Mouse (Mus musculus) olfactory bulb, adult 2 months (tissue): ENCODE measurements around the gene Gas7. TPM values are rescaled to one million over a fixed set of nuclear protein-coding genes. Genes with fewer than 3 reads are reported as not detected.

ENCODE experiments used
- H3K27ac ChIP-seq: fragments of 200-500 bp; 2 replicates; pipeline ENCODE4 v1.5.1; 2012; ENCODE audit warnings: low read depth, low read length; ENCODE audit not compliant: insufficient read depth
- H3K4me1 ChIP-seq: fragments of 200-500 bp; 2 replicates; pipeline ENCODE4 v1.6.1; 2012; ENCODE audit warnings: low read length; ENCODE audit not compliant: control insufficient read depth, insufficient read depth
- H3K4me3 ChIP-seq: fragments of 200-500 bp; 2 replicates; pipeline ENCODE4 v1.5.1; 2012; ENCODE audit warnings: mild to moderate bottlenecking, low read depth, low read length, moderate library complexity; ENCODE audit not compliant: insufficient read depth
- CTCF ChIP-seq: fragments of 200-500 bp; IDR thresholded peaks from 2 replicates; pipeline ENCODE4 v1.5.1; 2012; ENCODE audit warnings: low read depth, mild to moderate bottlenecking, low read length, moderate library complexity; ENCODE audit not compliant: insufficient read depth
- POLR2A ChIP-seq: fragments of 200-500 bp; IDR thresholded peaks from 2 replicates; pipeline ENCODE4 v1.6.1; 2012; ENCODE audit warnings: mild to moderate bottlenecking, low read depth, low read length, moderate library complexity; ENCODE audit not compliant: insufficient read depth
- WGBS: fragments of 180-500 bp; shearing (Covaris S2); methylation state at CpG from one replicate; pipeline ENCODE4 v1.1.7; 2018; 5-methylcytosine and 5-hydroxymethylcytosine counted together
- polyA plus RNA-seq: library from polyadenylated mRNA; stranded (reverse); fragments of >200 nt; gene quantifications from 2 replicates; pipeline ENCODE4 v1.2.4, GENCODE M21; 2012; ENCODE audit warnings: low replicate concordance; ENCODE audit not compliant: missing spikeins, insufficient read depth, insufficient read length

Gas7 gene
- polyA plus RNA-seq, 1 experiment: not detected

DNA sequence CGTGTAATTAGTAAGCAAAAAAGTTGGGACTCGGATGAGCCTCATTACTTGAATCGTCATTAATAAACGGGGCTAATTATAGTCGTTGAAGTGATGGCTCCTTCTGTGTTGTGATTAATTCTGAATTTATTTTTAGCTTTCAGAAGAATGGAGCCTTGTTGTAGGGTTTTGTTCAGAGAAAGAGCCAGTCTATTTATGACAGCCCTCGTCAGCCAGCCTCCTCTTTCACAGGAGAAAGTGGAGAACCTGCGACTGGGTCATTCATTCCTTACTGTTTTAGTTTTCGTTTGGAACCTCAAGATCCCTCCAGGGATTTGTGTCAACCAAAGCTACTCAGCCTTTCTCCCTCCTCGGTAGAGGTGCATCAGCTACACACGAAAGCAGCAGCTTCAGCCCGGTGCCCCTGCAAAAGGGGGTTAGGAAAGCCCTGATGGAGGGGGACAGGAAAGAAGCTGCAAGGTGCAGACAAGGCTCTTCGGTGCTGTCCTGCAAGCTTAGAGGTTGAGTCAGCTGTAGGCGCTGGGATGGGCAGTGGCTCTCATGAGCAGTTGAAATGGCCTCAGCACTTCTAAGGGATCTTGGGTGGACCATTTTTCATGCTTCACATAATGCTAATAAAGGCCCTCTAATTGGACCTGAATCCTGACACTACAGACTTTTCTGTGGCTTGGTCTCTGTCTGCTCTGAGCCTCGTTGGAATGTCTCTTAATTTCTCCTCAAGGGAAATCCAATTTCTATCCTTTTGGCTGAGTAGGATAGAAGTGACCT is 10.0 kb upstream of the Gas7 start:
- no peak for TF ChIP-seq POLR2A
- TF ChIP-seq CTCF: no peak
- H3K4me1 ChIP-seq: peaks cover 6% of the 10 kb centered on the region
- H3K4me3 ChIP-seq: no peak overlapping the region
- no peak overlapping the region for H3K27ac ChIP-seq
- WGBS: 26% methylated on average over 14 of the region's 14 CpGs

DNA sequence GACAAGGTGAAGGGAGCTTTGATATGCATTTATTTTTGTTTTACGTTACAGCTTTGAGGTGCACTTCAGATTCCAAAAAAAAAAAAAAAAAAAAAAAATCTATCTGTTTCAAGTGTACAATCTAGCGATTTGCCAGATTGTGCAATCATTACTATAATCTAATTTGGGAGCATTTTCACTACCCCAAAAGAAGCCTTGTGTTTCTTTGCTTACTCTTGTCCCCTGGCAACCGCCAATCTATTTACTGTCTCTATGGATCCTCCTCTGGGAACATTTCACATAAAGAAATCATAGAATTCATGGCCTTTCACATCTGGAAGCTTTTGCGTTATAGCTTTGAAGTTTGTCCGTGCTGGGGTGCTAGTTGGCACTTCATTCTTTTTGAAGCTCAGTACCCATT is 3.7 kb upstream of the Gas7 start:
- Histone ChIP-seq H3K4me3 (no peak overlapping the region), H3K27ac (no peak overlapping the region), H3K4me1 (peaks cover 16% of the 10 kb centered on the region)
- no peak for TF ChIP-seq POLR2A
- no peak for TF ChIP-seq CTCF
- 90% methylated on average over 5 of the region's 5 CpGs for WGBS

DNA sequence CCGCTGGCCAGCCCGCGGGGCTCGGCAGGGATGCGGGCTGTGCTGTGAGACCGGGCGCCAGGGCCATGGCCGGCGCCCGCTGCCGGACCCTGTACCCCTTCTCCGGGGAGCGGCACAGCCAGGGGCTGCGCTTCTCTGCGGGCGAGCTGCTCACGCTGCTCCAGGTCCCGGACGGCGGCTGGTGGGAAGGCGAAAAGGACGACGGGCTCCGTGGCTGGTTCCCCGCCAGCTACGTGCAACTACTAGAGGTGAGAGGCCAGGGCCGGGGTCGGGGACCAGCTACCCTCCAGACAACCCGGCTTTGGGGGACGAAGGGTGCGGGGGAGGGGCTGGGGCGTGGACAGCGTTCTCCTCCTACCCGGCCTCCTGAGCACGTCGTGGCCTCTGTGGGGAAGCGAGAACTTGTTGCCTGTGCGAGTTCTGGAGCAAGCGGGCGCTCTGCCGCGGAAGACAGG is 317 bp downstream of the Gas7 start:
- no peak for TF ChIP-seq CTCF
- TF ChIP-seq POLR2A: no peak
- Histone ChIP-seq H3K4me3 (peak overlapping the region; percentile 53), H3K4me1 (peaks cover 16% of the 10 kb centered on the region), H3K27ac (no peak overlapping the region)
- 4% methylated on average over 42 of the region's 42 CpGs for WGBS

DNA sequence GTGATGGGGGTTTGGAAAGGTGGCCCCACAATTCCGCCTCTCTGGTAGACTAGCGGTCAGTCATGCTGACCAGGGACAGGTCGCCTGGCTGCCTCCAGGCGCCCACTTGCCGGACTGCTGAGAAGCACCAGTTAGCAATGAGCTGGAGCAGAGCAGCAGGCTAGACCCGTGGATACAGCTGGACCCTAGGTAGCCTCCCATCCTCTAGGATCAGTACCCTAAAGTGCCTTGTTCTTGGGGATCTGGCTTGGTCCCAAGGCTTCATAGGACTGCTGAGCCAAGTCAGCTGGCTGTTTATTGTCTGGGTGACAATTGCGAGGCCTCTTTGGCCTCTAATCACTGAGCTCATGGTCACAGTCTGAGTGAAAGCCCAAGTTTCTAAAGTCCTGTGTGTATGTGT is 792 bp downstream of the Gas7 start:
- no peak for TF ChIP-seq CTCF
- no peak for TF ChIP-seq POLR2A

DNA sequence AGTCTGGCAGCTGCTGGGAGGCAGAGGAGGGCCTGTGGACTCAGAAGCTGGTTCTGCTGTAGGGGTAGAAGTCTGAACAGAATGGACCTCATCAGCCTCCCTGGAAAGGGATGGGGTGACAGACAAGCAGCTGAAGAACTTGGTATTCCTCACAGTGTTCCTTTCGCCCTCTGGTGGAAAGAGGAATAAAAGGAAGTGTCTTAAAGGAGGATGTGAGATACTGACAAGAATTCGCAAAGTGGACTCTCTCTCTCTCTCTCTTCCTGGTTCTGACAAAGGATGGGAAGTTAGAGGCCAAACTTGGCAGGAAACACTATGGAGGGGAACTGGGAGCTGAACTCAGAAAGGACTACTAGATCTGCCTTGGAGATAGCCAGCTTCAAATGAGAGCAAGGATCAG is 2.9 kb downstream of the Gas7 start:
- 56% methylated on average over 2 of the region's 2 CpGs for WGBS
- Histone ChIP-seq H3K4me3 (no peak overlapping the region), H3K27ac (no peak overlapping the region), H3K4me1 (peaks cover 16% of the 10 kb centered on the region)
- no peak for TF ChIP-seq CTCF
- no peak for TF ChIP-seq POLR2A

More for the DNA sequence above, 792 bp downstream of the Gas7 start:
- Histone ChIP-seq H3K4me3 (peak overlapping the region; percentile 53), H3K4me1 (peaks cover 16% of the 10 kb centered on the region), H3K27ac (no peak overlapping the region)
- WGBS: 45% methylated on average over 7 of the region's 7 CpGs

DNA sequence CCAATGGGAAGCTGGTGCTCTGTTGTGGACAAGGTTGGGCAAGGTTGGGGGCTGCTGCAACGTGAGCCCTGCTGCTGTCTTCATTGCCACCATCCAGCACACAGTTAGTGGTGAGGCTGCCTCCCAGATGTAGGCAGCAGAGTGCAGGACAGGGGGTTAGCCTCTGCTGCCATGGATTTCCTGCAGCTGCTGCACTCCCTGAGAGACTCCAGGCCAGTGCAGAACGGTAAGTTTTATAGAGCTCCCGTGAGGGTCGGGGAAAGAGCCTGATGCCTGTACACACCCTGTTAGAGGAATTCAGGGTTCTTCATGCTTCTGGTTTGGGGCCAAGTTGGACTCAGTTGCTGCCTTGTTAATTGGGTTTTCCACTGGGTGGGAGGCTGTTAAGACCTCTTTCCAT is 11.9 kb downstream of the Gas7 start:
- TF ChIP-seq POLR2A (no peak), CTCF (no peak)
- no peak overlapping the region for H3K4me3 ChIP-seq
- H3K4me1 ChIP-seq: peaks cover 7% of the 10 kb centered on the region
- WGBS: 52% methylated on average over 4 of the region's 4 CpGs
- H3K27ac ChIP-seq: no peak overlapping the region

DNA sequence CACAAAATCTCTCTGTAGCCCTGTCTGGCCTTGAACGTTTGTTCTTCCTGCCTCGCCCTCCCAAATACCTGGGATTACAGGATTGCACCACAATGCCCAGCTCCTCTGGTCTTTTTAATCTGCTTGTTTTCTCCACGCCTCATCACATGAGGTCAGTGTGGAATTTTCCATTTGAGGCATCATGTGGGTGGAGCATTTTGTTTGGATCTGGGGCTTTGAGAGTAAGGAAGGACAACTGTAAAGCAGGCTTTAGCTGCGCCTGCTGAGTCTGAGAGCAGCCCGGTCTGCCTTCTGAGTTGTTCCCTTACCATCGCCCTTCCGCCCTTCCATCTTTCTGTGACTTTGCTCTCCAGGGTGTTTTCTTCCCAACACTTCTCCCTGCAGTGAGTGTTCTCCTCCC is 13.6 kb downstream of the Gas7 start:
- no peak for TF ChIP-seq CTCF
- TF ChIP-seq POLR2A: no peak
- peaks cover 7% of the 10 kb centered on the region for H3K4me1 ChIP-seq
- no peak overlapping the region for H3K27ac ChIP-seq
- no peak overlapping the region for H3K4me3 ChIP-seq
- 87% methylated on average over 7 of the region's 7 CpGs for WGBS

DNA sequence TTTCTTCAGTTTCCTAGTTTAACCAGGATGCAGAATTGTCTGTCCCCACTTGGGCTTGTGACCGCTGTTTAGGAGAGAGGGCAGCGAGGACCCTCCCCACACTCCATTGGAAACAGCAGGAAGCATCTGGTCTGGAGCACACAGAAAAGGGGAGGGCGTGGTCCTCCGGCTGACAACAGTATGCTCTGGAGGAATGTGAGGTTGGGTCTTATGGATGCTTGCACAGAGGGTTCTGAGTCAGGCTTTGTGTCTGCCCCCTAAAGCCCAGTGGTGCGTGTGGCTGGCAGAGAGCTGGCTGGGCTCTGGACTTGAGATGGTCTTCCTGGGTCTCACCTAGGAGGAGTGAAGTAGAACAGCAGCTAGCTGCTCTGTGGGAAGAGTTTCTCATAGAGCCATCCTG is 19.4 kb downstream of the Gas7 start:
- H3K27ac ChIP-seq: no peak overlapping the region
- TF ChIP-seq POLR2A (no peak), CTCF (no peak)
- WGBS: 82% methylated on average over 5 of the region's 5 CpGs
- no peak overlapping the region for H3K4me3 ChIP-seq
- peaks cover 2% of the 10 kb centered on the region; the same call in 1 of the 2 replicates for H3K4me1 ChIP-seq

DNA sequence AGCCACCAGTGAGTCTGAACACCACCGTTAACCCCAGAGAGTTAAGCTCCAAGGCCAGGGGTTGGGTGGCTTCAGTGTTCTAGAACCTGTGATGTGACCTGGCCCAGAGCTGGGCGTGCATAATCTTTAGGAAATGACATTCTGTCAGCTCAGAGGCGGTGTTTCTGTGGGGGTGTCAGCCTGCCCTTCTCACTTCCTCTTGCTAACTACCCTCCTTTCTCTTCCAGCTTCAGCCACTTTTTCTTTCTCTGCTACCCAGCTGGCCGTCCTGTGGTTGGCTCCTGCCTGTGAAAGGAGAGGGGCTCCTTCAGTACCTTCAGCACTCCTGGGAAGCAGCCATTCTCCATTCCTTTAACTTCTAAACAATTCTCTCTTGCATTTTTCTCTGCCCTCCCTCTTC is 24.3 kb downstream of the Gas7 start:
- H3K27ac ChIP-seq: no peak overlapping the region
- 83% methylated on average over 4 of the region's 4 CpGs for WGBS
- peaks cover 7% of the 10 kb centered on the region for H3K4me1 ChIP-seq
- H3K4me3 ChIP-seq: no peak overlapping the region
- TF ChIP-seq CTCF: no peak
- TF ChIP-seq POLR2A: no peak
